In the genomic region with DNA sequence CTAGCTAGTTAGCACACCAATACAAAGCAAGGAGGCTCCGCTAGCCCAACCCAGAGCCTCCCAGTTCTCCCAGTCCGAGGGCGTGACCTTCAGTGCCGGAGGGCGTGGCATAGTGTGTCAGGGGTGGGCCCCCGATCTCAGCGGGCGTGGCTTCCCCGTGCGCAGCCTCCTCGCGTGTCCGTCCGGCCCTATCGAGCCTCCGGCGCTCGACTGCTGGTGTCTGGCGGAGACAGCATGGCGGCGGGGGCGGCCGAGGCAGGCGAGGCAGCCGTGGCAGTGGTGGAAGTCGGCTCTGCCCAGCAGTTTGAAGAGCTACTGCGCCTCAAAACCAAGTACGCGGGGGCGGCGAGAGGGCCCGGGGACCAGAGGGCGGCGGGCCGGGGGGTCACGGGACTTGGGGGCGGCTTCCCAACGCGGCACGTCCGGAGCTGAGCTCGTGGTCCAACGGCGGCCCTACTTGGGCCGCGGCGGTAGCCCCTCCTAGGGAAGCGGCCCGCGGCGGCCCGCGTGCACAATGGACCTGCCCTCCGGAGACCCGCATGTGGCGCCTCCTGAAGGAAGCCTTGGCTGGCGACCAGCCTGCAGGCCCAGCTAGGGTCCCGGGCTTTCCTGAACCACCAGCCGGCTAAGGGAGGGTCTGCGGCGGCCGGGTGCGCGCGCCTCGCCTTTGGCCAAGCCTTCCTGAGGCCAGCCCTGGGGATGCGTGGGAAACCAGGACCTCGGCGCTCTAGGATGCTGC, we compare ENCODE assay signal across 8 mouse cellular contexts. TPM values are rescaled to one million over a fixed set of nuclear protein-coding genes. Genes with fewer than 3 reads are reported as not detected.
DNase-seq lines count a peak whose midpoint lies in the region; ATAC-seq and TF ChIP-seq lines count a peak whose summit lies in the region.

TSS of gene Glrx3 (plus strand) at position 175 of the 739 bp plus-strand sequence.

- H3K36me3 ChIP-seq in E14TG2a.4 (ENCODE audit: insufficient read depth, low read length) = peaks cover 21% of the 10 kb centered on the region
- peaks cover 3% of the 10 kb centered on the region; the same call in 1 of the 2 replicates for H3K36me3 ChIP-seq in forebrain, embryonic 12.5 days (replicated peaks)
- no peaks in the 10 kb centered on the region for H3K36me3 ChIP-seq in heart, postnatal 0 days (replicated peaks; ENCODE audit: control insufficient read depth, insufficient read depth, low read length)
- no peaks in the 10 kb centered on the region for H3K36me3 ChIP-seq in liver, embryonic 16.5 days (ENCODE audit: control insufficient read depth, insufficient read depth)
- no peaks in the 10 kb centered on the region for H3K36me3 ChIP-seq in neural tube, embryonic 13.5 days
- no peaks in the 10 kb centered on the region for H3K36me3 ChIP-seq in testis, adult 2 months (ENCODE audit: control insufficient read depth, insufficient read depth, low read length)

- TF ChIP-seq CTCF in E14TG2a.4 (conservative IDR thresholded peaks at IDR 0.05; ENCODE audit: low read length) = no peak
- no peak for TF ChIP-seq CTCF in heart, postnatal 0 days (IDR thresholded peaks at IDR 0.05; ENCODE audit: low read depth)
- TF ChIP-seq CTCF in testis, adult 2 months (IDR thresholded peaks at IDR 0.05; ENCODE audit: control insufficient read depth, insufficient read depth, insufficient replicate concordance, low read depth, low read length) = no peak

- WGBS in forebrain, embryonic 12.5 days = under 1% methylated on average over 67 of the region's 69 CpGs
- under 1% methylated on average over 68 of the region's 69 CpGs for WGBS in heart, postnatal 0 days
- WGBS in liver, embryonic 16.5 days (ENCODE audit: insufficient replicate concordance) = under 1% methylated on average over 66 of the region's 69 CpGs
- WGBS in neural tube, embryonic 13.5 days = under 1% methylated on average over 69 of the region's 69 CpGs

- no peaks in the 10 kb centered on the region for H3K27me3 ChIP-seq in E14TG2a.4 (ENCODE audit: insufficient read depth, low read length)
- no peaks in the 10 kb centered on the region for H3K27me3 ChIP-seq in forebrain, embryonic 12.5 days
- H3K27me3 ChIP-seq in heart, postnatal 0 days (ENCODE audit: control insufficient read depth, insufficient read depth, low read length) = no peaks in the 10 kb centered on the region
- H3K27me3 ChIP-seq in liver, embryonic 16.5 days (ENCODE audit: control insufficient read depth, insufficient read depth, low read depth, low read length) = no peaks in the 10 kb centered on the region
- no peaks in the 10 kb centered on the region for H3K27me3 ChIP-seq in neural tube, embryonic 13.5 days
- H3K27me3 ChIP-seq in testis, adult 2 months (ENCODE audit: control insufficient read depth, insufficient read depth, low read length) = no peaks in the 10 kb centered on the region

- TF ChIP-seq EP300 in heart, postnatal 0 days (IDR thresholded peaks at IDR 0.05; ENCODE audit: low read depth) = no peak

- peak within 1 kb of the TSS; percentile 89 for H3K9ac ChIP-seq in forebrain, embryonic 12.5 days
- peak within 1 kb of the TSS; percentile 89 for H3K9ac ChIP-seq in heart, postnatal 0 days (replicated peaks; ENCODE audit: low read depth, low read length)
- peak within 1 kb of the TSS; percentile 87 for H3K9ac ChIP-seq in liver, embryonic 16.5 days (ENCODE audit: low read depth, low read length)
- H3K9ac ChIP-seq in neural tube, embryonic 13.5 days = peak within 1 kb of the TSS; percentile 94

- ATAC-seq in forebrain, embryonic 12.5 days (ENCODE audit: low FRiP score) = peak; percentile 95
- ATAC-seq in heart, postnatal 0 days (ENCODE audit: insufficient read depth, low read depth) = peak; percentile 100
- ATAC-seq in liver, embryonic 16.5 days (ENCODE audit: low read depth) = peak; percentile 99
- peak; percentile 95 for ATAC-seq in neural tube, embryonic 13.5 days (ENCODE audit: low read depth)

- no peaks in the 10 kb centered on the region for H3K9me3 ChIP-seq in E14TG2a.4 (ENCODE audit: low read length)
- H3K9me3 ChIP-seq in forebrain, embryonic 12.5 days = no peaks in the 10 kb centered on the region
- no peaks in the 10 kb centered on the region for H3K9me3 ChIP-seq in heart, postnatal 0 days (replicated peaks; ENCODE audit: control insufficient read depth, low read length)
- H3K9me3 ChIP-seq in liver, embryonic 16.5 days (replicated peaks; ENCODE audit: control insufficient read depth, low read length) = no peaks in the 10 kb centered on the region
- no peaks in the 10 kb centered on the region for H3K9me3 ChIP-seq in neural tube, embryonic 13.5 days

- peak; percentile 81 for TF ChIP-seq POLR2A in testis, adult 2 months (IDR thresholded peaks at IDR 0.05; ENCODE audit: control insufficient read depth, low read depth, low read length)

- H3K4me2 ChIP-seq in forebrain, embryonic 12.5 days = peak within 1 kb of the TSS; percentile 75
- peak within 1 kb of the TSS; percentile 89 for H3K4me2 ChIP-seq in heart, postnatal 0 days (ENCODE audit: low read depth, low read length)
- peak within 1 kb of the TSS; percentile 84 for H3K4me2 ChIP-seq in liver, embryonic 16.5 days (ENCODE audit: low read depth, low read length)
- H3K4me2 ChIP-seq in neural tube, embryonic 13.5 days = peak within 1 kb of the TSS; percentile 62

- DNase-seq in c-Kit-positive CD71-positive TER-119-positive erythroid progenitor cells, embryonic 14.5 days (ENCODE audit: low spot score) = peak; percentile 94
- peak; percentile 95 for DNase-seq in heart, postnatal 0 days (ENCODE audit: low spot score)
- DNase-seq in kidney, postnatal 4 days = peak; percentile 97

- peak within 1 kb of the TSS; percentile 96 for H3K4me3 ChIP-seq in E14TG2a.4 (replicated peaks; ENCODE audit: low read length)
- H3K4me3 ChIP-seq in forebrain, embryonic 12.5 days (replicated peaks) = peak within 1 kb of the TSS; percentile 79
- peak within 1 kb of the TSS; percentile 94 for H3K4me3 ChIP-seq in heart, postnatal 0 days (ENCODE audit: low read depth, low read length)
- H3K4me3 ChIP-seq in liver, embryonic 16.5 days (ENCODE audit: low read depth, low read length) = peak within 1 kb of the TSS; percentile 84
- H3K4me3 ChIP-seq in neural tube, embryonic 13.5 days = peak within 1 kb of the TSS; percentile 72
- H3K4me3 ChIP-seq in testis, adult 2 months (ENCODE audit: control insufficient read depth, low read depth, low read length) = peak within 1 kb of the TSS; percentile 98

- H3K4me1 ChIP-seq in E14TG2a.4 (replicated peaks; ENCODE audit: low read depth, low read length) = peaks cover 67% of the 10 kb centered on the region
- H3K4me1 ChIP-seq in forebrain, embryonic 12.5 days = peaks cover 25% of the 10 kb centered on the region
- peaks cover 17% of the 10 kb centered on the region for H3K4me1 ChIP-seq in heart, postnatal 0 days (ENCODE audit: control insufficient read depth, insufficient read depth)
- peaks cover 16% of the 10 kb centered on the region for H3K4me1 ChIP-seq in liver, embryonic 16.5 days (ENCODE audit: control insufficient read depth, low read depth, low read length)
- H3K4me1 ChIP-seq in neural tube, embryonic 13.5 days (replicated peaks) = peaks cover 30% of the 10 kb centered on the region
- H3K4me1 ChIP-seq in testis, adult 2 months (ENCODE audit: control insufficient read depth, insufficient read depth, low read length) = peaks cover 9% of the 10 kb centered on the region

- H3K27ac ChIP-seq in forebrain, embryonic 12.5 days = peak within 1 kb of the TSS; percentile 91
- peak within 1 kb of the TSS; percentile 86 for H3K27ac ChIP-seq in heart, postnatal 0 days (ENCODE audit: low read depth)
- peak within 1 kb of the TSS; percentile 63 for H3K27ac ChIP-seq in liver, embryonic 16.5 days (ENCODE audit: low read length)
- peak within 1 kb of the TSS; percentile 92 for H3K27ac ChIP-seq in neural tube, embryonic 13.5 days (replicated peaks)
- peak within 1 kb of the TSS; percentile 81 for H3K27ac ChIP-seq in testis, adult 2 months (ENCODE audit: control insufficient read depth, insufficient read depth, low read depth, low read length)

RNA-seq across cellular contexts. Expression of gene Glrx3, which starts in this region (rescaled TPM):
- 275 and 279 TPM in 2 replicates for polyA plus RNA-seq in forebrain, embryonic 12.5 days (2016; fragmentation: Nextera tagmentation; extraction: Ambion mirVana)
- 88.1 and 96.7 TPM in 2 replicates for total RNA-seq in heart, postnatal 0 days (2014; rRNA removed; ENCODE audit: low replicate concordance)
- polyA plus RNA-seq in heart, postnatal 0 days (2015; fragmentation: Nextera tagmentation; extraction: Ambion mirVana) = 162 and 164 TPM in 2 replicates
- 62.0 and 68.2 TPM in 2 replicates for polyA plus RNA-seq in liver, embryonic 16.5 days (2015; fragmentation: Nextera tagmentation; extraction: Ambion mirVana)
- 270 and 299 TPM in 2 replicates for polyA plus RNA-seq in neural tube, embryonic 13.5 days (2015; fragmentation: Nextera tagmentation; extraction: Ambion mirVana)
- polyA plus RNA-seq in testis, adult 2 months (2012; rRNA removed) = 378 and 425 TPM in 2 replicates

Comparison
In these comparisons a context has a peak if more than half of its experiments do, and no peak if none do; other contexts are left out.
1. Peak in every context shown above with its lines: DNase-seq, ATAC-seq, H3K4me3 ChIP-seq and H3K27ac ChIP-seq.